Mouse (Mus musculus): ENCODE data around the gene Sytl3.

DNA sequence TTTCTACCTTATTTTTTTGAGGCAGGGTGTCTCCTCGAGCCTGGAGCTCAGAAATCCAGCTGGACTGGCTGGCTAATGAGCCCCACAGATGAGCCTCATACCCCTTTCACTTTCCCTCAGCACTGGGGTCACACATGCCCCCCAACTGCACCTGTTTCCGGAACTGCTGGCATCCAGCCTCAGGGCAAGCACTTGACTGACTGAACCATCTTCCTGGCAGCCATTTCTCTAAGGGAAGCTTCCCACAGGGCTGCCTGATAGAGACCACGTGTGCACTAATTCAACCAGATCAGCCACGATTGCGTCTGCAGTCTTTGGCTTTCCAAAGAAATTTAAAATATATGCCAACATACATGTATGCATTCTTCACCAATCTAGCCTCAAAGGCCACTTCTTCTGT lies 86.6 kb downstream of the Sytl3 start:
- TF ChIP-seq CTCF (IDR thresholded peaks at IDR 0.05; ENCODE audit: low read depth, low read length) (no peak), POLR2A (IDR thresholded peaks at IDR 0.05; ENCODE audit: extremely low read depth, insufficient read depth, low read length) (no peak)

All from liver, adult 2 months (tissue).